ENCODE assay signal across 21 mouse cellular contexts in genomic region chr7:43775311-43776057, GRCm38 (mm10). TPM values are rescaled to one million over a fixed set of nuclear protein-coding genes. Genes with fewer than 3 reads are reported as not detected.
A peak's percentile ranks its signal among the peaks of the same experiment; 100 is the strongest.
DNase-seq lines count a peak whose midpoint lies in the region; ATAC-seq lines count a peak whose summit lies in the region.
"Had no signal": no experiment of that assay in that cellular context is flagged by ENCODE, and none has a peak within 500 bp of the region (broad histone marks: within the 10 kb centered on the region; RNA-seq: fewer than 3 reads in every experiment).

No protein-coding gene starts in this region.

- H3K36me3 ChIP-seq in embryonic facial prominence, embryonic 12.5 days, result no peaks in the 10 kb centered on the region
- no peaks in the 10 kb centered on the region for H3K36me3 ChIP-seq in stomach, embryonic 16.5 days (ENCODE audit: control insufficient read depth, insufficient read depth, low read length)

- 40% methylated on average over 7 of the region's 7 CpGs for WGBS in embryonic facial prominence, embryonic 12.5 days
- WGBS in stomach, embryonic 16.5 days, result 48% methylated on average over 7 of the region's 7 CpGs

- H3K4me1 ChIP-seq in embryonic facial prominence, embryonic 12.5 days, result no peaks in the 10 kb centered on the region; the same call in 1 of the 2 replicates
- no peaks in the 10 kb centered on the region for H3K4me1 ChIP-seq in stomach, embryonic 16.5 days (ENCODE audit: control insufficient read depth, insufficient read depth, low read length)
- H3K4me1 ChIP-seq: forebrain, embryonic 13.5 days had no signal

- no peak overlapping the region for H3K4me2 ChIP-seq in embryonic facial prominence, embryonic 12.5 days (replicated peaks)
- peak overlapping the region; percentile 25; the same call in 1 of the 2 replicates for H3K4me2 ChIP-seq in stomach, embryonic 16.5 days (ENCODE audit: low read depth, low read length)
- H3K4me2 ChIP-seq: forebrain, embryonic 13.5 days had no signal

- H3K9ac ChIP-seq in embryonic facial prominence, embryonic 12.5 days, result no peak overlapping the region
- H3K9ac ChIP-seq in stomach, embryonic 16.5 days (ENCODE audit: low read length), result peak overlapping the region; percentile 49
- H3K9ac ChIP-seq: forebrain, embryonic 13.5 days; liver, embryonic 14.5 days had no signal

- H3K27me3 ChIP-seq in embryonic facial prominence, embryonic 12.5 days, result no peaks in the 10 kb centered on the region
- no peaks in the 10 kb centered on the region for H3K27me3 ChIP-seq in stomach, embryonic 16.5 days (ENCODE audit: control insufficient read depth, insufficient read depth, low read length)
- H3K27me3 ChIP-seq: forebrain, embryonic 13.5 days had no signal

- ATAC-seq in embryonic facial prominence, embryonic 12.5 days (ENCODE audit: insufficient number of reproducible peaks, insufficient read depth, low FRiP score, low TSS enrichment), result no peak
- ATAC-seq in stomach, embryonic 16.5 days (ENCODE audit: insufficient read depth, low FRiP score), result 0 out of 2 replicates have a peak, but pooled peaks have one; percentile 39
- ATAC-seq: forebrain, embryonic 13.5 days; inflammation-experienced regulatory T-cells, adult 6 months had no signal

- 0 out of 2 replicates have a peak overlapping the region, but pooled peaks have one; percentile 46 for H3K27ac ChIP-seq in embryonic facial prominence, embryonic 12.5 days
- H3K27ac ChIP-seq in stomach, embryonic 16.5 days (ENCODE audit: low read length), result peak overlapping the region; percentile 90
- H3K27ac ChIP-seq: forebrain, embryonic 13.5 days; heart, adult 2 months; liver, embryonic 14.5 days had no signal

- H3K9me3 ChIP-seq in embryonic facial prominence, embryonic 12.5 days, result no peaks in the 10 kb centered on the region
- no peaks in the 10 kb centered on the region for H3K9me3 ChIP-seq in stomach, embryonic 16.5 days (replicated peaks; ENCODE audit: control insufficient read depth, low read length)
- H3K9me3 ChIP-seq: forebrain, embryonic 13.5 days had no signal

- peak; percentile 0 for DNase-seq in kidney, adult 11 months
- no peak for DNase-seq in kidney, postnatal 4 days
- peak; percentile 1 for DNase-seq in thymus, postnatal 14 days
- no peak for DNase-seq in thymus, postnatal 25 days
- DNase-seq in cerebellum, postnatal 10 days, result no peak
- no peak for DNase-seq in adrenal gland, postnatal 25 days
- DNase-seq: adrenal gland, postnatal 10 days; cerebellum, adult 9-10 months; heart, postnatal 36 days; lung, postnatal 4 days had no signal

- H3K4me3 ChIP-seq in embryonic facial prominence, embryonic 12.5 days, result no peak overlapping the region
- H3K4me3 ChIP-seq in stomach, embryonic 16.5 days (replicated peaks; ENCODE audit: low read length), result 0 out of 2 replicates have a peak overlapping the region, but pooled peaks have one; percentile 3
- H3K4me3 ChIP-seq: forebrain, embryonic 13.5 days; heart, adult 2 months had no signal

RNA-seq across cellular contexts. Expression of gene Klk11, which starts 1.1 kb away (rescaled TPM):
- 0.13 and 0.27 TPM in 2 replicates for polyA plus RNA-seq in embryonic facial prominence, embryonic 12.5 days (2016; fragmentation: Nextera tagmentation; extraction: Ambion mirVana)
- 25.3 and 37.4 TPM in 2 replicates for polyA plus RNA-seq in stomach, embryonic 16.5 days (2015; fragmentation: Nextera tagmentation; extraction: Ambion mirVana)
- total RNA-seq in adrenal gland, postnatal 25 days (2021), result not detected in 2 replicates
- total RNA-seq: left cerebral cortex, postnatal 14 days; neutrophil, adult 5-6 weeks had no signal
- polyA plus RNA-seq: forebrain, embryonic 13.5 days; large intestine, adult 2 months; liver, embryonic 14.5 days; spleen, adult 2 months had no signal

RNA-seq across cellular contexts. Expression of gene Klk10, which starts 5.4 kb away (rescaled TPM):
- 0.46 and 0.87 TPM in 2 replicates for polyA plus RNA-seq in embryonic facial prominence, embryonic 12.5 days (2016; fragmentation: Nextera tagmentation; extraction: Ambion mirVana)
- polyA plus RNA-seq in stomach, embryonic 16.5 days (2015; fragmentation: Nextera tagmentation; extraction: Ambion mirVana), result 42.4 and 129 TPM in 2 replicates
- not detected in 2 replicates for total RNA-seq in adrenal gland, postnatal 25 days (2021)
- polyA plus RNA-seq: forebrain, embryonic 13.5 days; spleen, adult 2 months had no signal

RNA-seq across cellular contexts. Expression of gene Klk12, which starts 6.8 kb away (rescaled TPM):
- polyA plus RNA-seq in embryonic facial prominence, embryonic 12.5 days (2016; fragmentation: Nextera tagmentation; extraction: Ambion mirVana), result not detected in 2 replicates
- polyA plus RNA-seq in stomach, embryonic 16.5 days (2015; fragmentation: Nextera tagmentation; extraction: Ambion mirVana), result 7.3 and 16.2 TPM in 2 replicates
- total RNA-seq in adrenal gland, postnatal 25 days (2021), result not detected in 2 replicates
- total RNA-seq: adrenal gland, postnatal 10 days; gastrocnemius, adult 18-20 months; heart, adult 2 months; heart, postnatal 36 days; left cerebral cortex, postnatal 14 days; neutrophil, adult 5-6 weeks had no signal
- polyA plus RNA-seq: forebrain, embryonic 13.5 days; heart, adult 2 months; inflammation-experienced regulatory T-cells, adult 6 months; large intestine, adult 2 months; liver, embryonic 14.5 days; spleen, adult 2 months had no signal

RNA-seq across cellular contexts. Expression of gene Klk9, which starts 16.2 kb away (rescaled TPM):
- 0.14 TPM in 1 of 2 replicates, not detected in the other for polyA plus RNA-seq in embryonic facial prominence, embryonic 12.5 days (2016; fragmentation: Nextera tagmentation; extraction: Ambion mirVana)
- 2.7 and 5.3 TPM in 2 replicates for polyA plus RNA-seq in stomach, embryonic 16.5 days (2015; fragmentation: Nextera tagmentation; extraction: Ambion mirVana)
- total RNA-seq in adrenal gland, postnatal 25 days (2021), result not detected in 2 replicates
- total RNA-seq: adrenal gland, postnatal 10 days; gastrocnemius, adult 18-20 months; heart, adult 2 months; heart, postnatal 36 days; left cerebral cortex, postnatal 14 days; neutrophil, adult 5-6 weeks had no signal
- polyA plus RNA-seq: forebrain, embryonic 13.5 days; inflammation-experienced regulatory T-cells, adult 6 months; large intestine, adult 2 months; liver, embryonic 14.5 days; spleen, adult 2 months had no signal

RNA-seq across cellular contexts. Expression of gene Klk8, which starts 21.9 kb away (rescaled TPM):
- polyA plus RNA-seq in embryonic facial prominence, embryonic 12.5 days (2016; fragmentation: Nextera tagmentation; extraction: Ambion mirVana), result 14.5 and 17.2 TPM in 2 replicates
- polyA plus RNA-seq in stomach, embryonic 16.5 days (2015; fragmentation: Nextera tagmentation; extraction: Ambion mirVana), result 31.0 and 55.1 TPM in 2 replicates
- total RNA-seq in adrenal gland, postnatal 25 days (2021), result 2.7 and 3.5 TPM in 2 replicates

Comparison
In these comparisons a context has a peak if more than half of its experiments do, and no peak if none do; other contexts are left out.
1. DNase-seq: peak in kidney, adult 11 months (single experiment) and thymus, postnatal 14 days (single experiment); none in kidney, postnatal 4 days (0 of 2), thymus, postnatal 25 days (single experiment), cerebellum, postnatal 10 days (0 of 2) and adrenal gland, postnatal 25 days (single experiment).
2. RNA of gene Klk11, which starts 1.1 kb away (polyA plus RNA-seq): 25.3 to 37.4 TPM in stomach, embryonic 16.5 days; 0.13 to 0.27 TPM in embryonic facial prominence, embryonic 12.5 days; every median in the first group is over 10 times any median in the second.
3. RNA of gene Klk10, which starts 5.4 kb away (polyA plus RNA-seq): 42.4 to 129 TPM in stomach, embryonic 16.5 days; 0.46 to 0.87 TPM in embryonic facial prominence, embryonic 12.5 days; every median in the first group is over 10 times any median in the second.